Mouse (Mus musculus): ENCODE measurements around the gene Asb3.
"Not testable (repeated sequence)": the region's sequence is repeated elsewhere in the genome, so short reads cannot be mapped to it uniquely, and the experiment has no call there.

Asb3 gene

DNA sequence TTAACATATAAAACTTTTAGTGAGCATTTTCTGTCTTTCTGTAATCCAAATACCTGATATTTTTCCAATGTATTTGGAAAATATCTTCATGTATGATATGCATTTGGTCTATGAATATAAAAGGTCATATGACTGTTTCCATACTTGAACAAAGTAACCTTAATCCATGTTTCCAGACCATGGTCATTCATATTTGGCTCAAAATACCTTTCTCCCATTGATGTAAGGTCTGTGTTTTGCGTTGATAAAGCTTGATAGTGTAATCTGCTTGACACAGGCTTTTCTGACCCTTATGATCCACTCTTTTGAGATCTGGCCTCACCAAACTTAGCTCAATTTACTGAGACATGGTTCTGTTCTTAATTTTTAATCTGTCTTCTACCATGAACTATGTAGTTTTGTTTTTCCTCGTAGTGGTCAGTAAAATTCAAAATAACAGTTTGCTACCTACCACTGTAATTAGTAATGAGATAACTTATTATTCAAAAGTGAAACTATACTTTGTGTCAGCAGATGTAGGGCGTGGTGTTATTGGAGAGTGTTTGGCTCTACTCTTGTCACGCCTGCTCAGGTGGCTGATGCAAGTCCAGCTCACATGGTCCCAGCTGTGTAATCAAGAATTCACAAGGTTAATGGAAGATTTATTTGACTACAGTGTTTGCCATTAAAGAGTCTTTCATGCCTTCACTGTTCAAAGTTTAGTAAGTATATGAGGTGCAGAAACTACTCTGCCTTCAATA is 116.1 kb downstream of the Asb3 start:
- DNase-seq (ENCODE audit: low spot score): no peak

- DNase-seq (ENCODE audit: low spot score): not testable (repeated sequence)
These were observed 124.5 kb downstream of the Asb3 start for GRCm38 (mm10) chr11:31009668-31010067.

DNA sequence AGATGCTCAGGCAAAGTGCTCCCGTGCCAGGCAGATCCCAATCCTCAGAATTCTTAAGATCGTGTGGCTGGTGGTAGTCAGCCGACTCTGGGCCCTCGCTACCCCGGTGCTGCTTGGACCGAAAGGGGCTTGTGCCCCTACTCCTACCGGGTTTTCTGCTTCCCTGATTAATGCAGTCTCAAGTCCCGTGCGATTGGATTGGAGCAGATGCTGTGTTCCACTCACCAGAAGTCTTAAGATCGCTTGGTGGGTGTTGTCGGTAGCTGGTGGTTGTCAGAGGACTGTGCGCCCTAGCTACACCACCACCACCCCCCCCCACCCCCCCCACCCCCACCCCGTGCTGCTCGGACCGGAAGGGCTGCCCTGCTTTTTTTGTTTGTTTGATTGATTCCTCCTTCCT is 132.2 kb downstream of the Asb3 start:
- not testable (repeated sequence) for DNase-seq (ENCODE audit: low spot score)

DNA sequence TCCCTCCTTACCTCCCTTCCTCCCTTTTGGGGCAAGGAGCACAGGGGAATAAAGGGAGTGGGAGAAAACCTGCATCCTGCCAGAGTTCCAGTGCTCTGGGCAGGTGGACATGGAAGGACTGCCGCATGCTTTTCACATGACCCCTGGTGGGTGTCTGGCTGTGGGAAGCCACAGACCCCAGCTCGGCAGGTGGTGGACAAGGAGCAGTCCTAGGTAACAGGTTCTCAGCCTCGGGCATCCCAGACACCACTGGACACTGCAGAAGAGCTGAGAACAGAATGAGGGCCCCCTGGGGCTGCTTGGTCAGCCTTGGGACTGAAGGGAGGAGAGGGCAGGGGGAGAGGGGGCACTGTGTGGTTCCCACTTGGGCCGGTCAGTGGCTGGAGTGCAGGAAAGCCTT is 149.7 kb downstream of the Asb3 start:
- DNase-seq (ENCODE audit: low spot score): no peak

- DNase-seq (ENCODE audit: low spot score): no peak
These were observed 204.8 kb downstream of the Asb3 start for GRCm38 (mm10) chr11:31089973-31090372.

DNA sequence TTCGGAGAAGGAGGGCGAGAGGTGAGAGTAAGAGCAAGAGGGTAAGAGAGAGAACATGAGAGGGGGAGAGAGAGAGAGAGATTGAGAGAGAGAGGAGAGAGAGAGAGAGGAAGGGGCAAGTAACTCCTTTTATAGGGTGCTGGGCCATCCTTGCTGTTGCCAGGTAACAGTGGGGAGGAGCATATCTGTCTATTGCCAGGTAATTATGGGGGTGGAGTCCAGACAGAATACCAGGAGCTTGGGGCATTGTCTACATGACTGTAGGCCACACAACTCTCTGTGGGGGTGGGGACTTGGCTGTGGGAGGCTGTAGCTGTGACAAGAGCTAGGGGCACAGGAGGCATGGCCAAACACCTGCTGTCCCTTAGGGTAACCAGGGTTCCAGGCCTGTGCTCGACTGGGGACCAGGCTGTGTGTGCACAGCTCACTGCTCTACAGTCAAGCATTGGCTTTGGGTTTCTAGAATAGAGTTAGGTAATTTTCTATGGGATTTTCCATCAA is 205.3 kb downstream of the Asb3 start:
- DNase-seq (ENCODE audit: low spot score): no peak

GRCm38 (mm10) chr11:31099519-31099918 is 214.3 kb downstream of the Asb3 start:
- not testable (repeated sequence) for DNase-seq (ENCODE audit: low spot score)

DNA sequence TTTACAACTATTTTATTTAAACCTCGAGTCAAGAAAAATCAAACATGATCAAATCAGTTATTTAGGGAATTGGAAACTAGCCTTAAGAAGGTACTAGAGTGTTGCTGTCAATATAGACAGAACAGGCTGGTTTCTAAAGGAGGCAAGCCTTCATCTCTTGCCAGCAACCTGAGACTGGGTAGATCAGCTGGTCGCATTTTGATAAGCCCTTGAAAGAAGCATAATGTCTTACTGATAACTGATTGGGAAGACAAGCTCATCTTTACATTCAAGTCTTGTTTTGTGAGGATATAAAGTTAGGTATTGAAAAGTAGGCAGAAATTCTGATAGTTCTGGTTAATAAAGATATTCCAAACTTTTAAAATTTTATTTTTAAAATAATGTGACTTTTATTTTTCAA is 217.0 kb downstream of the Asb3 start:
- no peak for DNase-seq (ENCODE audit: low spot score)

GRCm38 (mm10) chr11:31105364-31105763 is 220.1 kb downstream of the Asb3 start:
- DNase-seq (ENCODE audit: low spot score): no peak

- DNase-seq (ENCODE audit: low spot score): not testable (repeated sequence)
These were observed 241.7 kb downstream of the Asb3 start for GRCm38 (mm10) chr11:31126964-31127363.

DNA sequence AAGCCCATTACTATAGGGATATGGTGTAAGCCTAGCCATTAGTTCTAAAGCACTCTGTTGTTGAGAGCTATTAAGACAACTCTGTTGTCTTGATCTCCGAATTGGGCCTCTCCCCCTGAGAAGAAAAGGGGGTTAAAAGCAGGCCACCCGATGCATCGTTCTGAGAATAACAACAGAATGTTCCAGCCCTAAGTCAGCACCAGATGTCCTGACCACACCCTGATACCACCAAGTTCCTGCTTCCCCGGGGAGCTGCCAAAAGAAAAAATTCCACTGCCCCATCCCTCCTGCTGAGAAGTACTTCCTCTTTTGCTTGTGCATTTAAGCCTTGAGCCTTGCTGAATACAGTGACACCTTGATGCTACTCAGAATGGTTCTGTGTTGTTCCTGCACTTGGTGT is 248.5 kb downstream of the Asb3 start:
- not testable (repeated sequence) for DNase-seq (ENCODE audit: low spot score)

- DNase-seq (ENCODE audit: low spot score): not testable (repeated sequence)
These were observed 249.6 kb downstream of the Asb3 start for GRCm38 (mm10) chr11:31134824-31135223.

DNA sequence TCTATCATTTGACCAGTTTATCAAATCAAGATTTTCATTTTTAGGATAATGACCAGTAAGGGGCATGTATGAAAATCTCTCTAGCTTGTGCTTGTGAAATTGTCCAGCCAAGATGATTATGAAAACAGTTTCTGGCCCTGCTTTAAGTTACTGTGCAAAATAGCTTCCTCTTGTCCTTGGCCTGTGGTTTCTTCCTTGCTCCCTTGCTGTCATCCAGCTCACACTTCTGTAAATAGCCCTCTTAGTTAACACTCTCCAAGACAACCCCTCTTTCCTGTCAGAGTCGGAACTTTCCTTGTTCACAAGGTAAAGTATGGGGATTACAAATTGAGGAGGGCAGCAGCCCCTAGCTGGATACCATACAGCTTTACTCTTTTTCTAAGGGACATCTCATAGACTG is 253.2 kb downstream of the Asb3 start:
- not testable (repeated sequence) for DNase-seq (ENCODE audit: low spot score)

Data from ovary, postnatal 10 days (tissue).